Mouse (Mus musculus): ENCODE measurements at regions not wholly inside any gene's neighbourhood (a gene's known extent, or its start where the extent isn't known, plus 50 kb on each side); places are given as distances from the start of the nearest gene placed in this dataset.
"Not testable (repeated sequence)": the region's sequence is repeated elsewhere in the genome, so short reads cannot be mapped to it uniquely, and the experiment has no call there.

GRCm38 (mm10) chrX:135112109-135112508 is 65.3 kb downstream of the Gm15023 start:
- TF ChIP-seq CTCF (IDR thresholded peaks at IDR 0.05; ENCODE audit: low read depth): peak; percentile 25; the same call in 1 of the 2 replicates
- TF ChIP-seq EP300 (IDR thresholded peaks at IDR 0.05; ENCODE audit: low read depth): not testable (repeated sequence)
